Mouse (Mus musculus): Measurements from ENCODE around the gene Cpt1a.

Cpt1a gene

DNA sequence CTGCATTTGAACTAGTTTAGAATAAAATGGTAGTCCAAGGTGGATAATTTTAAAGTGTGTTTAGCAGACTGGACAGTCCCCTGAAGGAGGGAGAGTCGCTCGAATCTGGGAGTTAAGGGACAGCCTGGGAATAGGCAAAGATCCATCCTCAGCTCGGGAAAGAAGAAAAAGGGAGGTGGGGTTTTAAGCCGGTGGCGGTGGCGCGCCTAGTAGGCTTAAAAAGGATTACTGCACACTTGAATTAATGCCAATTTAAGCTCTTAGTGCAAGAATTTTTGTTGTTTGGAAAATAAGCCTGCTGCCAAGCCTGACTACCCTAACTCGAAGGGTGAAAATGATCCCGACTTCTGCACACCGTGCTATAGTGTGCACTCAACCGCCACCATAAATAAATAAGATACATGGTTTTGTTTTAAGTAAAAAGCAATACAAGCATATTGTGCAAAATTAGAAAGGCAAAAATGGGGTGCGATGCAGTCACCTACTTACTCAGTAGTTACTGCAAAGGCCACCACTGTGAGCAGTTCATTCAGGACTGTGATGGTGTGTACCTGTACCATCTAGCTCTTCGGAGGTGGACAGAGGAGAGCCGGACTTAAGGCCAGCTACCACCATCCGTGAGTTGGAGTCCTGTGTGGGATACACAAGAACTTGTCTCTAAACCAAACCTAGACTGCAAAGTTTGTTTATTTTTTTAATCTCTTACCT, 3.8 kb downstream of the Cpt1a start:
- peak; percentile 29 for DNase-seq

DNA sequence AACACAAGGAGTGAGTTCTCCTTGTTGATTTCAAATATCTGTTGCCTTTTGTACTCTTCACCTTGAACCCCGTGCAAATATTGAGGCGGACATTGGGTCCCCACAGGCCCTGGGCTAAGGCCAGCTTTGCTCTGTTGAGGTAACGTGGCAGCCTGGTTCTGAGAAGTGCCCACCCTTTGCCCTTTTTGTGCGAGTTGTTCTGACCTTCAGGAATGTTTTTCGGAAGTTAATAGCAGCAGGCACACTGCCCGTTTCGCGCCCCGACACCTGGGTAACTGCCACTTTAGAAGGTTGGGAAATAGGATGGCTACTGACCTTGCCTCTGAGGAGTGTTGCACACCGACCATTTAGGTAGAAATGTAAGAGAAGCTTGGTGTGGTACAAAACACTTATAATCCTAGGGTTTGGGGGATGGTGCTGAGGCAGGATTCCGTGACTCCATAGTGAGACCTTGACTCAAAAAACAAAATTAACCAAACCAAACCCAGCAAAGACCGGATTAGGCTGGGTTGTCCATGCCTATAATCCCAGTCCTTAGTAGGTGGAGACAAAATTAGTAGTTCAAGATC, 4.4 kb downstream of the Cpt1a start:
- peak; percentile 71 for DNase-seq

- peak; percentile 70 for DNase-seq
Measured at GRCm38 (mm10) chr19:3333247-3333646, 11.1 kb downstream of the Cpt1a start.

GRCm38 (mm10) chr19:3333694-3334515, 11.8 kb downstream of the Cpt1a start:
- DNase-seq, result no peak

DNA sequence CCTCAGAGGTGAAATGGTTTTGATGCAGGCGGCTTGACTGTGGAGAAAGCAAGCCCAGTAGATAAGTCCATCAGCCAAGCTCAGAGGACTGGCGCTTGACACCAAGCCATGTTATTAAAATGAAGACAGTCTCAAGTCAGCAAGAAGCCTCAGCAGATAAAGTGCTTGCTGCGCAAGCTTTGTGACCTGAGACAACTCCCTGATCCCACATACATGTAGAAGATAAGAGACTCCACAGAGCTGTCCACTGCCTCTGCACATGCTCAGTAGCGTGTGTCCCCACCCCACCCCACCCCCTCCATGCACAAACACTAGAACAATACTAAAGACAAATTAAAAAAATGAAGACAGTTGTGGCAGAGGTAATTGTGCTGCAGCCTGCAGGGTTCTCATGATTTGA, 12.4 kb downstream of the Cpt1a start:
- no peak for DNase-seq

- no peak for DNase-seq
Measured at GRCm38 (mm10) chr19:3335917-3336316, 13.8 kb downstream of the Cpt1a start.

DNA sequence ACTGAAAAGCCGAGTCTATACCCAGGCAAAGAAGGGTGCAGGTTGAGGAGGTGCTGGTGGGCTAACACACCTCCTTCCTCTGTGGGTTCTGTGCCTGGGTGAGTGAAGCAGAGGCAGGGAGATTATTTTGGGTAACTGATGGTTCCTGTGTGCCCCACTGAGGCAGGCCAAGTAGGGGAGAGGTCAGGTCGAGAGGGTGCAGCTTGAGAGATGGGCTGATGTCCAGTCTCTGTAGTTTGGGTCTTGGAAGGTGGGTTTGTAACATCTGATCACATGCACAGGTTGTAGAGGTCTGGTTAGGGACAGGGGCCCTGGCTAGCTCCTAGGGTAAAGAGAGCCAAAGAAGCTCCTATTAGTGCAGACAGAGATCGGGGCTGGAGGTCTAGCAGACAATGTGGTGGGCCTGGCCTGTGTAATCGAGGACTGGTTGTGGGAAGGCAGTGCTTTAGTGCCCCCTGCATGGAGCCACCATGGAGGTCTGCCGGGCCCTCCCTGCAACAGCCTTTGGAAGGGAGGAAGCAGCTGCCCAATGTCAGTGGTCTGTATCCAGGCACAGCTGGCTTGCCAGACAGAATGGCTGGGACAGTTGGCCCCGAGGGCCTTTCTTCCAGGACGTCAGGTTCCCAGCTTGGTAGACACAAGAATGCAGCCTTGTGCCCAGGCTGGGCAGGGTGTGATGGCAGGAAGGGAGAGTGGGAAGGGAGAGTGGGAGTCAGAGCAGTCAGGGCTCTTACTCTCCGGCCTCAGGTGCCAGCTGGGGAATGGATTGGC, 14.5 kb downstream of the Cpt1a start:
- DNase-seq, result no peak

- peak; percentile 57 for DNase-seq
Measured at GRCm38 (mm10) chr19:3339187-3339586, 17.1 kb downstream of the Cpt1a start.

DNA sequence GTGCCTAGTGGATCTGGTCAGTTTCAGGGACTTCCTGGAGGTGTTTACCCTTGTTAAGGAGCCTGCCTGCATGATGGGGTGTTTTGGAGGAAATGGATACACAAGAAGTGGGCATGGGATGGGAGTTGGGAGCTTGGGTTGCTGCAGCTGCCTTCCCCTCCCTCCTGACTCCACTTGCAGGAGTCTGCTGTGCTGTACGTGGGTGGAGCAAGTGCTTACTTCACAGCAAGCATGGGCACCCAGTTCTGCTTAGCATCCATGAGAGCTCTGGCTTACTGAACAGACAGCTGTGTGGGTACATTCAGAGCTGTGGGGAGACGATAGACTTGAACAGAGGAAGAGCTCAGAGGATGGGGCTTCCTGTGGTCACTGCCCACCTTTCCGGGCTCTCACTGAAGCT, 18.9 kb downstream of the Cpt1a start:
- DNase-seq, result no peak

DNA sequence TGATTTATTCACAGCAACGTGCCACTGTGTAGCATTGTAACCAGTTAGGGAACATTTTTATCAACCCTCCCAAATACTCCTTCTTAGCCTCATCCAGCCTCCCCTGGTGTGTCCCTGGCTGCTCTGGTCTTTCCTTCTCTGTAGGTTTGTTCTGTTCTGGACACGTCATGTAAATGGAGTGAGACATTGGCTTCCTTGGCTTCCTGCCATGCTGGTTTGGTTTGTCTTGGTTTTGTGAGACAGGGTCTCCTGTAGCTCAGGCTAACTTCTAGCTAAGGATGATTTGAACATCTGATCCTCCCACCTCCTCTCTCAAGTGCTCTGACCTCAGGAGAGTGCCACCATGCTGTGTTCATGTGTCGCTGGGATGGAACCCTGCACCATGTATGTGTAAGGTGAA, 21.8 kb downstream of the Cpt1a start:
- no peak for DNase-seq

DNA sequence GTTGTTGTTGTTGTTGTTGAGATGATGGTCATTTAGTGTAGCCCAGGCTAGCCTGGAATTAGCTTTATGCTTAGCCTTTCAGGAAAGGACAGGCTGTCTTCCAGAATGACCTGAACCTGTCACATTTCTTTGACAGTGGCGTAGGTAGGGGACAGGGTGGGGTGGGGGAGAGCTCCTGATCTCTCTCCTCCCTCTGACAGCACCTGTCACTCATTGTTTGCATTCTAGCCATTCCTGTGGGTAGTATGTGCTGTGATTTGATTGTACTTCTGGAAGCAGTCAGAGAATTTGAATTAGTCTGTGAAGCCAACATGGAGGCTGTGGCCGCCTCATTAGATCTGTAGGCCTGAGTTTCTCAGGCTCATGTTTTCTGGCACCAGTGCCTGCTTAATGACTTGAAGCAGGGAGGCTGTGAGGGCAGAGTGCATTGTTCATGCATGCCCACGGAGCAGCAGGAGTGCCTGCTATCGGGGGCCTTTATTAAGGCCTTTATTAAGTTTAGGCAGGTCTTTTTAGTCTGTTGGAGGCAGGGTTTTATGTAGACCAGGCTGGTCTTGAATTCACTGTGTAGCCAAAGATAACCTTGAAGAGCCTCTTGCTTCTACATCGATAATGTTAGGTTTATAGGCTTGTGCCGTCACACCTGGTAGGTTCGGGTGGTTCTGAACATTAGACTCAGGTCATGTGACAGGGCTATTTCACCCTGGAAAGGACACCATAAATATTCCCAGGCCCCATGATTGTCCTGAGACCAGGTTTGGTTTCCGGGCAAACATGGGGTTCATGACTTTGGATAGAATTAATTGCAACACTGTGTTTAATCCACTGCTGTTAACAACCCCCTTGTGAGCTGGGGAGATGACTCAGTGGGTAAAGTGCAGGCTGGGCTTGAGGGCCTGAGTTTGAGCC, 22.8 kb downstream of the Cpt1a start:
- no peak for DNase-seq

DNA sequence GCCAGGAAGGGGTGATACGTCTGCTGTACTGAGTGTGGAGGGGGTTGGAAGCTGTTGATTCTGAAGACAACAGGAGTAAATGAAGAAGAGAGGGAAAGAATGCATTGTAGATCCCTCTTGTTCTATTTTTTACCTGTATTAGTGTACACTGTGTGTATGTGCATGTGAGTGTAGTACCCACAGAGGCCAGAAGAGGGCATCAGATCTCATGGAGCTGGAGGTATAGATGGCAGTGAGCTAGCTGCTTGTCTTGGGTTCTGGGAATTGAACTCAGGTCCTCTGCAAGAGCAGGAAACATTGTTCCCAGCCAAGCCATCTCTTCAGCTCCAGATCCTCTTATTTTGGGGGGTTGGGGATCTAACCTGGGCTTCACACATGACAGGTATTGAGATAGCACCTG, 25.6 kb downstream of the Cpt1a start:
- no peak for DNase-seq

GRCm38 (mm10) chr19:3353415-3354111, 31.4 kb downstream of the Cpt1a start:
- DNase-seq, result peak; percentile 91

- no peak for DNase-seq
Measured at GRCm38 (mm10) chr19:3355096-3355495, 33.0 kb downstream of the Cpt1a start.

DNA sequence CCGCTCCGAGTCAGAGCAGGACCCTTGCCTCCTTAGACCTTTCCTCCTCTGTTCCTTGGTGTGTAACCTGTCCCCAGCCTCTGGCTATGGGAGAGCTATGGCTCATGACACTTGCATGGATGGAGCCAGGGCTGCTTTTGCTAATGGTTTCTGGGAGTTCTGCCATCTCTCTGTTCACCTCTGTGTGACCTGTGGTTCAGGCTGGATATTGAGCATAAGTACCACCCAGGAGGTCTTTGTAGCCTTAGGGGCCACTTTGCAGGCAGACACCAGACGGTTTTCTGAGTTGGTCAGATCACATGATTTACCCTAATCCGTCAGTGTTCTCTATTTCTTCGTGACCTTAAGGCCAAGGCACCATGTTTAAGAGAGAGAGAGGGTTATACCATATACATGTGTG, 34.4 kb downstream of the Cpt1a start:
- no peak for DNase-seq

DNA sequence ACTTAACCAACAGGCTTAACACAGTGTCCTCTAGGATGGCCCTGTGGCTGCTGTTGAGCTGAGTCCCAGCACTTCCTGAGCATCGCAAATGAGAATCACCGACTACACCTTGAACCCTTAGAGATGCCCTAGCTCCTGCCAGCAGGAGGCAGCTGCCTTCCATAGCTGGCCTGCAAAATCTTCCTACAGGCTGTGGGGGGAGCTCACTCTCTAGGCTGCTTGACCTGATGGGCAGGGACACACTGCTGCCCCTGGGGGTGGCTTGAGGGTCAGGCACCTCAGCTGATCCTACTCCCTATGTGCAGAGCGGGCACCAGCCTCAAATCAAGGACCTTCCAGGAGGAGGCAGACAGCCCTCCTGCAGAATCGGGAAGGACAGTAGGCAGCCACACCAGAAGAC, 35.5 kb downstream of the Cpt1a start:
- DNase-seq, result no peak

GRCm38 (mm10) chr19:3359841-3360588, 37.9 kb downstream of the Cpt1a start:
- DNase-seq, result peak; percentile 47

GRCm38 (mm10) chr19:3363510-3363909, 41.4 kb downstream of the Cpt1a start:
- DNase-seq, result no peak

DNA sequence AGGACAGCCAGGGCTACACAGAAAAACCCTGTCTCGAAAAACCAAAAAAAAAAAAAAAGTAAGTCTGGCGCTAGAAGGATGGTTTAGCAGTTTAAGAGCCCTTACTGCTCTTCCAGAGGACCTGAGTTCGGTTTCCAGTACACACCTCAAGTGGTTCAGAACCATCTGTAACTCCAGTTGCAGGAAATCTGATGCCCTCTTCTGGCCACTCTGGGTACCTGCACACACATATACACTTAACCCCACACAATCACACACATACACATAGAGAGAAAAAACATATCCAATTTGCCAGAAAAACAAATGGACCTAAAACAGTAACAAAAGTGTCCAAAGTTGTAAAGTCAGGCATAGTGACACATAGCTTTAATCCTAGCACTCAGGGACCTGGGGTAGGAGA, 43.0 kb downstream of the Cpt1a start:
- DNase-seq, result no peak

- no peak for DNase-seq
Measured at GRCm38 (mm10) chr19:3368276-3368675, 46.1 kb downstream of the Cpt1a start.

- no peak for DNase-seq
Measured at GRCm38 (mm10) chr19:3373380-3373779, 51.2 kb downstream of the Cpt1a start.
